Mouse (Mus musculus): ENCODE measurements around the gene Atox1. TPM values are rescaled to one million over a fixed set of nuclear protein-coding genes. Genes with fewer than 3 reads are reported as not detected.
A peak's percentile ranks its signal among the peaks of the same experiment; 100 is the strongest.

Atox1 gene
- polyA plus RNA-seq (2015; fragmentation: Nextera tagmentation; extraction: Ambion mirVana): 258 and 274 TPM in 2 replicates

- H3K27ac ChIP-seq: peak within 1 kb of the TSS; percentile 79
- WGBS: under 1% methylated on average over 36 of the region's 36 CpGs
- peak within 1 kb of the TSS; percentile 77 for H3K9ac ChIP-seq (replicated peaks)
- H3K27me3 ChIP-seq: no peaks in the 10 kb centered on the region
- H3K4me2 ChIP-seq (replicated peaks): peak within 1 kb of the TSS; percentile 91
- peaks cover 31% of the 10 kb centered on the region for H3K4me1 ChIP-seq (replicated peaks)
- H3K36me3 ChIP-seq: no peaks in the 10 kb centered on the region
- H3K9me3 ChIP-seq: no peaks in the 10 kb centered on the region
- peak within 1 kb of the TSS; percentile 79 for H3K4me3 ChIP-seq (replicated peaks)
- ATAC-seq: peak; percentile 98
Observed at GRCm38 (mm10) chr11:55461019-55461645, at the start of gene Atox1. Atox1 (minus strand) TSS chr11:55461239.

- no peak overlapping the region for H3K4me2 ChIP-seq (replicated peaks)
- WGBS: 96% methylated on average over 3 of the region's 3 CpGs
- no peak overlapping the region for H3K9ac ChIP-seq (replicated peaks)
- no peak overlapping the region for H3K4me3 ChIP-seq (replicated peaks)
- no peaks in the 10 kb centered on the region for H3K27me3 ChIP-seq
- H3K9me3 ChIP-seq: no peaks in the 10 kb centered on the region
- H3K36me3 ChIP-seq: peaks cover 34% of the 10 kb centered on the region
- no peaks in the 10 kb centered on the region for H3K4me1 ChIP-seq (replicated peaks)
- ATAC-seq: no peak
- no peak overlapping the region for H3K27ac ChIP-seq
Observed at GRCm38 (mm10) chr11:55505485-55505884, 44.4 kb upstream of the Atox1 start.

GRCm38 (mm10) chr11:55502886-55503285, 41.8 kb upstream of the Atox1 start:
- Histone ChIP-seq H3K4me1 (replicated peaks) (no peaks in the 10 kb centered on the region), H3K4me3 (replicated peaks) (no peak overlapping the region), H3K9me3 (no peaks in the 10 kb centered on the region), H3K36me3 (peaks cover 54% of the 10 kb centered on the region), H3K4me2 (replicated peaks) (no peak overlapping the region), H3K9ac (replicated peaks) (no peak overlapping the region), H3K27ac (no peak overlapping the region), H3K27me3 (no peaks in the 10 kb centered on the region)
- 89% methylated on average over 5 of the region's 5 CpGs for WGBS
- ATAC-seq: no peak

GRCm38 (mm10) chr11:55501955-55502531, 41.0 kb upstream of the Atox1 start:
- Histone ChIP-seq H3K4me2 (replicated peaks) (no peak overlapping the region), H3K27me3 (no peaks in the 10 kb centered on the region), H3K4me1 (replicated peaks) (no peaks in the 10 kb centered on the region), H3K36me3 (peaks cover 62% of the 10 kb centered on the region), H3K9me3 (no peaks in the 10 kb centered on the region), H3K9ac (replicated peaks) (no peak overlapping the region), H3K4me3 (replicated peaks) (no peak overlapping the region), H3K27ac (no peak overlapping the region)
- ATAC-seq: no peak
- 88% methylated on average over 8 of the region's 8 CpGs for WGBS

GRCm38 (mm10) chr11:55497885-55498284, 36.8 kb upstream of the Atox1 start:
- no peak overlapping the region for H3K27ac ChIP-seq
- H3K9me3 ChIP-seq: no peaks in the 10 kb centered on the region
- peaks cover 91% of the 10 kb centered on the region for H3K36me3 ChIP-seq
- no peak for ATAC-seq
- H3K4me1 ChIP-seq (replicated peaks): no peaks in the 10 kb centered on the region
- H3K9ac ChIP-seq (replicated peaks): no peak overlapping the region
- no peak overlapping the region for H3K4me3 ChIP-seq (replicated peaks)
- 76% methylated on average over 5 of the region's 5 CpGs for WGBS
- H3K27me3 ChIP-seq: no peaks in the 10 kb centered on the region
- H3K4me2 ChIP-seq (replicated peaks): no peak overlapping the region

GRCm38 (mm10) chr11:55496158-55496557, 35.1 kb upstream of the Atox1 start:
- Histone ChIP-seq H3K4me2 (replicated peaks) (no peak overlapping the region), H3K27ac (no peak overlapping the region), H3K4me3 (replicated peaks) (no peak overlapping the region), H3K27me3 (no peaks in the 10 kb centered on the region), H3K9ac (replicated peaks) (no peak overlapping the region), H3K4me1 (replicated peaks) (no peaks in the 10 kb centered on the region), H3K36me3 (peaks cover 91% of the 10 kb centered on the region), H3K9me3 (no peaks in the 10 kb centered on the region)
- WGBS: 87% methylated on average over 6 of the region's 6 CpGs
- no peak for ATAC-seq

GRCm38 (mm10) chr11:55485443-55485842, 24.4 kb upstream of the Atox1 start:
- H3K9ac ChIP-seq (replicated peaks): no peak overlapping the region
- H3K27me3 ChIP-seq: no peaks in the 10 kb centered on the region
- no peak overlapping the region for H3K4me3 ChIP-seq (replicated peaks)
- ATAC-seq: no peak
- H3K9me3 ChIP-seq: no peaks in the 10 kb centered on the region
- 0 out of 2 replicates have a peak, but pooled peaks cover 4% of the 10 kb centered on the region for H3K4me1 ChIP-seq (replicated peaks)
- WGBS: 96% methylated on average over 7 of the region's 7 CpGs
- H3K27ac ChIP-seq: no peak overlapping the region
- H3K36me3 ChIP-seq: peaks cover 70% of the 10 kb centered on the region
- H3K4me2 ChIP-seq (replicated peaks): no peak overlapping the region

- 91% methylated on average over 3 of the region's 3 CpGs for WGBS
- no peaks in the 10 kb centered on the region for H3K9me3 ChIP-seq
- no peak overlapping the region for H3K27ac ChIP-seq
- H3K27me3 ChIP-seq: no peaks in the 10 kb centered on the region
- no peak for ATAC-seq
- H3K4me3 ChIP-seq (replicated peaks): no peak overlapping the region
- no peak overlapping the region for H3K4me2 ChIP-seq (replicated peaks)
- peaks cover 23% of the 10 kb centered on the region for H3K4me1 ChIP-seq (replicated peaks)
- no peak overlapping the region for H3K9ac ChIP-seq (replicated peaks)
- peaks cover 26% of the 10 kb centered on the region for H3K36me3 ChIP-seq
Observed at GRCm38 (mm10) chr11:55473219-55473618, 12.2 kb upstream of the Atox1 start.

GRCm38 (mm10) chr11:55471467-55471866, 10.4 kb upstream of the Atox1 start:
- Histone ChIP-seq H3K4me3 (replicated peaks) (peak overlapping the region; percentile 95), H3K36me3 (peaks cover 26% of the 10 kb centered on the region), H3K27ac (no peak overlapping the region), H3K4me1 (replicated peaks) (peaks cover 27% of the 10 kb centered on the region), H3K4me2 (replicated peaks) (peak overlapping the region; percentile 71), H3K9me3 (no peaks in the 10 kb centered on the region), H3K27me3 (no peaks in the 10 kb centered on the region), H3K9ac (replicated peaks) (no peak overlapping the region)
- no peak for ATAC-seq
- WGBS: 92% methylated on average over 7 of the region's 7 CpGs

GRCm38 (mm10) chr11:55470761-55471160, 9.7 kb upstream of the Atox1 start:
- Histone ChIP-seq H3K4me2 (replicated peaks) (peak overlapping the region; percentile 71), H3K36me3 (peaks cover 24% of the 10 kb centered on the region), H3K4me1 (replicated peaks) (peaks cover 27% of the 10 kb centered on the region), H3K9ac (replicated peaks) (peak overlapping the region; percentile 95), H3K27me3 (no peaks in the 10 kb centered on the region), H3K27ac (no peak overlapping the region), H3K9me3 (no peaks in the 10 kb centered on the region), H3K4me3 (replicated peaks) (peak overlapping the region; percentile 95)
- 68% methylated on average over 8 of the region's 8 CpGs for WGBS
- no peak for ATAC-seq

GRCm38 (mm10) chr11:55469923-55470691, 9.1 kb upstream of the Atox1 start:
- Histone ChIP-seq H3K4me2 (replicated peaks) (peak overlapping the region; percentile 71), H3K4me3 (replicated peaks) (peak overlapping the region; percentile 95), H3K9ac (replicated peaks) (peak overlapping the region; percentile 95), H3K4me1 (replicated peaks) (peaks cover 27% of the 10 kb centered on the region), H3K9me3 (no peaks in the 10 kb centered on the region), H3K27me3 (no peaks in the 10 kb centered on the region), H3K36me3 (peaks cover 23% of the 10 kb centered on the region), H3K27ac (peak overlapping the region; percentile 88)
- 2% methylated on average over 46 of the region's 46 CpGs for WGBS
- ATAC-seq: no peak
